ENCODE assay signal across 8 mouse cellular contexts in genomic region chr7:127088901-127089845, GRCm38 (mm10). TPM values are rescaled to one million over a fixed set of nuclear protein-coding genes. Genes with fewer than 3 reads are reported as not detected.
DNase-seq lines count a peak whose midpoint lies in the region; ATAC-seq lines count a peak whose summit lies in the region.

No protein-coding gene starts in this region.

- H3K4me3 ChIP-seq in heart, embryonic 12.5 days = peak overlapping the region; percentile 29
- peak overlapping the region; percentile 19 for H3K4me3 ChIP-seq in neural tube, embryonic 12.5 days

- H3K27ac ChIP-seq in heart, embryonic 12.5 days (ENCODE audit: poor library complexity, severe bottlenecking) = no peak overlapping the region
- no peak overlapping the region for H3K27ac ChIP-seq in neural tube, embryonic 12.5 days

- no peaks in the 10 kb centered on the region for H3K27me3 ChIP-seq in heart, embryonic 12.5 days (replicated peaks)
- no peaks in the 10 kb centered on the region for H3K27me3 ChIP-seq in neural tube, embryonic 12.5 days (replicated peaks)

- H3K4me1 ChIP-seq in heart, embryonic 12.5 days (replicated peaks) = peaks cover 21% of the 10 kb centered on the region
- peaks cover 9% of the 10 kb centered on the region for H3K4me1 ChIP-seq in neural tube, embryonic 12.5 days

- H3K4me2 ChIP-seq in heart, embryonic 12.5 days = peak overlapping the region; percentile 62
- H3K4me2 ChIP-seq in neural tube, embryonic 12.5 days (replicated peaks) = peak overlapping the region; percentile 54

- H3K36me3 ChIP-seq in heart, embryonic 12.5 days = no peaks in the 10 kb centered on the region
- H3K36me3 ChIP-seq in neural tube, embryonic 12.5 days = no peaks in the 10 kb centered on the region

- WGBS in heart, embryonic 12.5 days = 18% methylated on average over 27 of the region's 27 CpGs
- 26% methylated on average over 27 of the region's 27 CpGs for WGBS in neural tube, embryonic 12.5 days

- no peaks in the 10 kb centered on the region for H3K9me3 ChIP-seq in heart, embryonic 12.5 days (replicated peaks)
- H3K9me3 ChIP-seq in neural tube, embryonic 12.5 days = no peaks in the 10 kb centered on the region

- DNase-seq in urinary bladder, postnatal 25 days (ENCODE audit: low spot score) = peak; percentile 20
- DNase-seq in urinary bladder, postnatal 4 days (ENCODE audit: low spot score in 2 of 2) = no peak
- DNase-seq in liver = peak; percentile 79
- DNase-seq in adrenal gland, postnatal 36 days = no peak
- DNase-seq in left cerebral cortex, adult 18-20 months (ENCODE audit: low spot score in 2 of 2) = no peak
- no peak for DNase-seq in adrenal gland, adult 18-20 months (ENCODE audit: low spot score in 2 of 2)

- ATAC-seq in heart, embryonic 12.5 days (ENCODE audit: insufficient number of reproducible peaks, low FRiP score) = no peak
- no peak for ATAC-seq in neural tube, embryonic 12.5 days (ENCODE audit: low FRiP score, low read depth)

- H3K9ac ChIP-seq in heart, embryonic 12.5 days = peak overlapping the region; percentile 43; the same call in 1 of the 2 replicates
- 0 out of 2 replicates have a peak overlapping the region, but pooled peaks have one; percentile 17 for H3K9ac ChIP-seq in neural tube, embryonic 12.5 days

RNA-seq across cellular contexts. Expression of gene AI467606, which starts 2.0 kb away (rescaled TPM):
- 0.54 and 1.3 TPM in 2 replicates for polyA plus RNA-seq in heart, embryonic 12.5 days (2016; fragmentation: Nextera tagmentation; extraction: Ambion mirVana)
- 0.88 and 1.2 TPM in 2 replicates for polyA plus RNA-seq in neural tube, embryonic 12.5 days (2016; fragmentation: Nextera tagmentation; extraction: Ambion mirVana)
- total RNA-seq in adrenal gland, postnatal 36 days (2021) = 1 to 10 TPM in 1 of 2 experiments, under 1 TPM in 1; 0.89 to 1.1 TPM
- total RNA-seq in left cerebral cortex, adult 18-20 months (2021) = 1 to 10 TPM; 1.1 to 1.6 TPM
- 1 to 10 TPM in 1 of 2 experiments, under 1 TPM in 1; 0.96 to 1.6 TPM for total RNA-seq in adrenal gland, adult 18-20 months (2021)

RNA-seq across cellular contexts. Expression of gene Zg16, which starts 2.0 kb away (rescaled TPM):
- polyA plus RNA-seq in heart, embryonic 12.5 days (2016; fragmentation: Nextera tagmentation; extraction: Ambion mirVana) = not detected in 2 replicates
- polyA plus RNA-seq in neural tube, embryonic 12.5 days (2016; fragmentation: Nextera tagmentation; extraction: Ambion mirVana) = not detected in 2 replicates
- total RNA-seq in adrenal gland, postnatal 36 days (2021) = not detected
- not detected for total RNA-seq in left cerebral cortex, adult 18-20 months (2021)
- total RNA-seq in adrenal gland, adult 18-20 months (2021) = not detected

RNA-seq across cellular contexts. Expression of gene Qprt, which starts 32.9 kb away (rescaled TPM):
- 5.7 and 6.1 TPM in 2 replicates for polyA plus RNA-seq in heart, embryonic 12.5 days (2016; fragmentation: Nextera tagmentation; extraction: Ambion mirVana)
- 1.2 and 2.1 TPM in 2 replicates for polyA plus RNA-seq in neural tube, embryonic 12.5 days (2016; fragmentation: Nextera tagmentation; extraction: Ambion mirVana)
- total RNA-seq in adrenal gland, postnatal 36 days (2021) = under 1 TPM; 0.26 to 0.40 TPM
- total RNA-seq in left cerebral cortex, adult 18-20 months (2021) = under 1 TPM; 0.54 to 0.63 TPM
- total RNA-seq in adrenal gland, adult 18-20 months (2021) = under 1 TPM; 0.30 to 0.51 TPM

RNA-seq across cellular contexts. Expression of gene Kif22, which starts 46.9 kb away (rescaled TPM):
- polyA plus RNA-seq in heart, embryonic 12.5 days (2016; fragmentation: Nextera tagmentation; extraction: Ambion mirVana) = 80.9 and 85.5 TPM in 2 replicates
- polyA plus RNA-seq in neural tube, embryonic 12.5 days (2016; fragmentation: Nextera tagmentation; extraction: Ambion mirVana) = 90.8 and 93.0 TPM in 2 replicates
- total RNA-seq in adrenal gland, postnatal 36 days (2021) = 1 to 10 TPM; 5.7 to 6.8 TPM
- total RNA-seq in left cerebral cortex, adult 18-20 months (2021) = 1 to 10 TPM; 3.6 to 5.7 TPM
- total RNA-seq in adrenal gland, adult 18-20 months (2021) = 1 to 10 TPM; 1.7 to 2.4 TPM

RNA-seq across cellular contexts. Expression of gene Spn, which starts 48.5 kb away (rescaled TPM):
- polyA plus RNA-seq in heart, embryonic 12.5 days (2016; fragmentation: Nextera tagmentation; extraction: Ambion mirVana) = 0.17 and 0.31 TPM in 2 replicates
- 0.15 and 0.34 TPM in 2 replicates for polyA plus RNA-seq in neural tube, embryonic 12.5 days (2016; fragmentation: Nextera tagmentation; extraction: Ambion mirVana)
- total RNA-seq in adrenal gland, postnatal 36 days (2021) = 1 to 10 TPM in 1 of 2 experiments, under 1 TPM in 1; 0.70 to 1.3 TPM
- under 1 TPM; 0.09 to 0.16 TPM for total RNA-seq in left cerebral cortex, adult 18-20 months (2021)
- total RNA-seq in adrenal gland, adult 18-20 months (2021) = 1 to 10 TPM in 1 of 2 experiments, under 1 TPM in 1; 0.89 to 1.3 TPM

Comparison
In these comparisons a context has a peak if more than half of its experiments do, and no peak if none do; other contexts are left out.
1. DNase-seq: peak in urinary bladder, postnatal 25 days (single experiment) and liver (single experiment); none in urinary bladder, postnatal 4 days (0 of 2), adrenal gland, postnatal 36 days (0 of 2), left cerebral cortex, adult 18-20 months (0 of 2) and adrenal gland, adult 18-20 months (0 of 2).